Mouse (Mus musculus): ENCODE results near the gene Dtx2.
"Not testable (repeated sequence)": the region's sequence is repeated elsewhere in the genome, so short reads cannot be mapped to it uniquely, and the experiment has no call there.

Gene Dtx2

GRCm38 (mm10) chr5:136027612-136028311, 33.2 kb downstream of the Dtx2 start:
- DNase-seq (ENCODE audit: low spot score): no peak

- DNase-seq (ENCODE audit: low spot score): no peak
Observed at GRCm38 (mm10) chr5:136034868-136035267, 40.3 kb downstream of the Dtx2 start.

GRCm38 (mm10) chr5:136035285-136035684, 40.7 kb downstream of the Dtx2 start:
- no peak for DNase-seq (ENCODE audit: low spot score)

GRCm38 (mm10) chr5:136036667-136037066, 42.1 kb downstream of the Dtx2 start:
- no peak for DNase-seq (ENCODE audit: low spot score)

GRCm38 (mm10) chr5:136038258-136039214, 43.9 kb downstream of the Dtx2 start, which contains the start of gene Upk3b:
Gene Upk3b, plus strand, starts transcription at chr5:136038496.
- no peak for DNase-seq (ENCODE audit: low spot score)

- no peak for DNase-seq (ENCODE audit: low spot score)
Observed at GRCm38 (mm10) chr5:136040210-136040609, 45.6 kb downstream of the Dtx2 start.

GRCm38 (mm10) chr5:136041260-136041659, 46.7 kb downstream of the Dtx2 start:
- DNase-seq (ENCODE audit: low spot score): no peak

- no peak for DNase-seq (ENCODE audit: low spot score)
Observed at GRCm38 (mm10) chr5:136041666-136042065, 47.1 kb downstream of the Dtx2 start.

- DNase-seq (ENCODE audit: low spot score): no peak
Observed at GRCm38 (mm10) chr5:136044865-136045264, 50.3 kb downstream of the Dtx2 start.

- DNase-seq (ENCODE audit: low spot score): no peak
Observed at GRCm38 (mm10) chr5:136045408-136045807, 50.8 kb downstream of the Dtx2 start.

GRCm38 (mm10) chr5:136045987-136046386, 51.4 kb downstream of the Dtx2 start:
- peak; percentile 86 for DNase-seq (ENCODE audit: low spot score)

- not testable (repeated sequence) for DNase-seq (ENCODE audit: low spot score)
Observed at GRCm38 (mm10) chr5:136048541-136048940, 53.9 kb downstream of the Dtx2 start.

- no peak for DNase-seq (ENCODE audit: low spot score)
Observed at GRCm38 (mm10) chr5:136049926-136050325, 55.3 kb downstream of the Dtx2 start.

GRCm38 (mm10) chr5:136051231-136052085, 56.9 kb downstream of the Dtx2 start:
- no peak for DNase-seq (ENCODE audit: low spot score)

- no peak for DNase-seq (ENCODE audit: low spot score)
Observed at GRCm38 (mm10) chr5:136052861-136053655, 58.5 kb downstream of the Dtx2 start.

GRCm38 (mm10) chr5:136054301-136055077, 59.9 kb downstream of the Dtx2 start, which contains the start of gene Upk3bl:
Gene Upk3bl, plus strand, starts transcription at chr5:136054492.
- DNase-seq (ENCODE audit: low spot score): no peak

GRCm38 (mm10) chr5:136056062-136056461, 61.5 kb downstream of the Dtx2 start:
- DNase-seq (ENCODE audit: low spot score): no peak

- DNase-seq (ENCODE audit: low spot score): no peak
Observed at GRCm38 (mm10) chr5:136057085-136057484, 62.5 kb downstream of the Dtx2 start.

- DNase-seq (ENCODE audit: low spot score): peak; percentile 78
Observed at GRCm38 (mm10) chr5:136061567-136061966, 67.0 kb downstream of the Dtx2 start.

- DNase-seq (ENCODE audit: low spot score): no peak
Observed at GRCm38 (mm10) chr5:136063920-136064319, 69.3 kb downstream of the Dtx2 start.

All from layer of hippocampus, adult 11-12 months (tissue).